Mouse (Mus musculus): ENCODE measurements at regions not wholly inside any gene's neighbourhood (a gene's known extent, or its start where the extent isn't known, plus 50 kb on each side); places are given as distances from the start of the nearest gene placed in this dataset.

DNA sequence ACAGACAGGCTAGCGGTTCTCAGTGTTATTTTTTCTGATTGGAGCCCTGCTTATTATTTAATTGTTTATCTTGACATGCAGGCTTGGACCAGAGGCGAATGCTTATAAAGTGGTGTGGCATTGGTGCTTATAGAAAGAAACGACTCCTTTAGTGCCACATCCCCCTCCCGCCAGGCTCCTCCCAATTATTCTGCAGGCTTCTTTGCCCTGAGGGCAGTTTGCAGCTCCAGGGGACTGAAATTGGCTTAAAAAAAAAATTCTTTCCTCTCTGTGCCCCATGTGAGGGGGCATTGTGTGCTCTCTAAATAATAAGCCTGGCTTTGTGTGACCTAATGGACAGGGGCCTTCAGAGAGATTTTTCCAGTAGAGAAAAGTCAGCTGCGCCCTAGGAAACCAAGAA is 409.1 kb upstream of the Smim15 start:
- H3K27ac ChIP-seq (ENCODE audit: control insufficient read depth, low read depth, low read length), result no peak overlapping the region
- peaks cover 3 to 8% of the 10 kb centered on the region in 2 experiments; a peak in 2 of 4 replicates for H3K4me1 ChIP-seq (ENCODE audit: control insufficient read depth in 1 of 2, insufficient read depth in 2 of 2, low read length in 2 of 2)
- TF ChIP-seq E2F4 (IDR thresholded peaks at IDR 0.05; ENCODE audit: borderline replicate concordance, low read depth, low read length) (no peak), RCOR1 (IDR thresholded peaks at IDR 0.05; ENCODE audit: low read depth, low read length) (no peak)
- H3K36me3 ChIP-seq (ENCODE audit: control insufficient read depth in 1 of 2, insufficient read depth in 2 of 2, low read length in 2 of 2), result no peaks in the 10 kb centered on the region; a peak in 1 of 4 replicates
- no peak overlapping the region for H3K4me3 ChIP-seq (ENCODE audit: control insufficient read depth in 1 of 2, insufficient read depth in 1 of 2, low read depth in 2 of 2, low read length in 2 of 2)
- no peak for DNase-seq (ENCODE audit: low read depth, low spot score)
- H3K9me3 ChIP-seq (replicated peaks; ENCODE audit: insufficient read depth, low read length), result no peaks in the 10 kb centered on the region
- H3K9ac ChIP-seq (ENCODE audit: control insufficient read depth, low read depth, low read length, poor library complexity, severe bottlenecking), result no peak overlapping the region
- no peaks in the 10 kb centered on the region for H3K79me2 ChIP-seq (ENCODE audit: control insufficient read depth, insufficient read depth, low read length, poor library complexity)
- H3K27me3 ChIP-seq (ENCODE audit: control insufficient read depth in 1 of 2, insufficient read depth in 2 of 2, low read length in 2 of 2), result no peaks in the 10 kb centered on the region

DNA sequence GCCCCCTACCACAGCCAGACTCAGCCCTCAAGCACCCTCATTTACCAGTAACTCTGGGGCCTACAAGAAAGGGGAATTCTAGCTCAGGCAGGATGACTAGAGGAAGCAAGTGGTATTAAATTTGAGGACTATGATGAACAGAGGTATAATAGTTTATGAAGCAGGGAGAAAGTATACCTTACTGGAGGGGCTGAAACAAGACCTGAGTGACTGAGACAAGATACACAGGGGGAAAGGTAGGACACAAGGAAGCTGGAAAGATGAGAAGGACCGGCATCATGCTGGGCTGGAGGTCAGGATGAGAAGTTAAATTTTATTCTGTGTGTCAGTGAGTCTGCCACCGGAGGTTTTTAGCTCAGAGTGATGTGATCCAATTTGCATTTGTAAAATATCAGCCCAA is 417.2 kb upstream of the Smim15 start:
- no peaks in the 10 kb centered on the region; a peak in 1 of 4 replicates for H3K27me3 ChIP-seq (ENCODE audit: control insufficient read depth in 1 of 2, insufficient read depth in 2 of 2, low read length in 2 of 2)
- no peaks in the 10 kb centered on the region for H3K79me2 ChIP-seq (ENCODE audit: control insufficient read depth, insufficient read depth, low read length, poor library complexity)
- no peak overlapping the region for H3K9ac ChIP-seq (ENCODE audit: control insufficient read depth, low read depth, low read length, poor library complexity, severe bottlenecking)
- H3K36me3 ChIP-seq (ENCODE audit: control insufficient read depth in 1 of 2, insufficient read depth in 2 of 2, low read length in 2 of 2), result no peaks in the 10 kb centered on the region
- no peaks in the 10 kb centered on the region for H3K9me3 ChIP-seq (replicated peaks; ENCODE audit: insufficient read depth, low read length)
- H3K4me1 ChIP-seq (ENCODE audit: control insufficient read depth in 1 of 2, insufficient read depth in 2 of 2, low read length in 2 of 2), result no peaks in the 10 kb centered on the region; a peak in 1 of 4 replicates
- no peak overlapping the region for H3K27ac ChIP-seq (ENCODE audit: control insufficient read depth, low read depth, low read length)
- no peak overlapping the region for H3K4me3 ChIP-seq (ENCODE audit: control insufficient read depth in 1 of 2, insufficient read depth in 1 of 2, low read depth in 2 of 2, low read length in 2 of 2)
- TF ChIP-seq BHLHE40 (IDR thresholded peaks at IDR 0.05; ENCODE audit: borderline replicate concordance, low read depth, low read length), result no peak
- no peak for TF ChIP-seq JUND (IDR thresholded peaks at IDR 0.05; ENCODE audit: low read depth, low read length)
- no peak for TF ChIP-seq SIN3A (IDR thresholded peaks at IDR 0.05; ENCODE audit: low read length)
- TF ChIP-seq TBP (IDR thresholded peaks at IDR 0.05; ENCODE audit: low read depth, low read length), result no peak
- TF ChIP-seq TAL1 (IDR thresholded peaks at IDR 0.05; ENCODE audit: low read length), result no peak
- TF ChIP-seq MAFK (IDR thresholded peaks at IDR 0.05; ENCODE audit: borderline replicate concordance, low read depth, low read length), result no peak
- TF ChIP-seq E2F4 (IDR thresholded peaks at IDR 0.05; ENCODE audit: borderline replicate concordance, low read depth, low read length), result no peak
- no peak for TF ChIP-seq CHD1 (IDR thresholded peaks at IDR 0.05; ENCODE audit: low read depth, low read length)
- no peak for TF ChIP-seq ETS1 (IDR thresholded peaks at IDR 0.05; ENCODE audit: low read depth, low read length)
- TF ChIP-seq MEF2A (IDR thresholded peaks at IDR 0.05; ENCODE audit: extremely low read depth, insufficient replicate concordance, low read depth, low read length, poor library complexity, severe bottlenecking), result no peak
- TF ChIP-seq ZC3H11A (IDR thresholded peaks at IDR 0.05; ENCODE audit: low read depth, low read length), result no peak
- no peak for TF ChIP-seq ELF1 (IDR thresholded peaks at IDR 0.05; ENCODE audit: low read depth, low read length)
- no peak for TF ChIP-seq USF1 (IDR thresholded peaks at IDR 0.05; ENCODE audit: low read depth, low read length)
- no peak for TF ChIP-seq ZNF384 (IDR thresholded peaks at IDR 0.05; ENCODE audit: low read depth, low read length)
- no peak for TF ChIP-seq RCOR1 (IDR thresholded peaks at IDR 0.05; ENCODE audit: low read depth, low read length)
- TF ChIP-seq HCFC1 (IDR thresholded peaks at IDR 0.05; ENCODE audit: low read depth, low read length), result no peak
- no peak for DNase-seq (ENCODE audit: low read depth, low spot score)
